Mouse (Mus musculus) heart, embryonic 10.5 days (tissue): Measurements from ENCODE around the gene Cldnd1. TPM values are rescaled to one million over a fixed set of nuclear protein-coding genes. Genes with fewer than 3 reads are reported as not detected.

Experiments
- DNase-seq: peaks from one replicate; pipeline ENCODE4 v3.0.0-alpha.2; 2017; ENCODE audit warnings: low spot score
- H3K27ac ChIP-seq: fragments of 300-500 bp; sonication (generic); 2 replicates; pipeline ENCODE4 v1.5.1; 2016; ENCODE audit warnings: mild to moderate bottlenecking
- H3K27me3 ChIP-seq: fragments of 300-500 bp; sonication (generic); 2 replicates; pipeline ENCODE4 v1.6.1; 2016; ENCODE audit warnings: mild to moderate bottlenecking; ENCODE audit not compliant: poor library complexity, insufficient read depth, severe bottlenecking
- H3K36me3 ChIP-seq: fragments of 300-500 bp; sonication (generic); 2 replicates; pipeline ENCODE4 v1.6.1; 2016; ENCODE audit warnings: mild to moderate bottlenecking, moderate library complexity
- H3K4me1 ChIP-seq: fragments of 300-500 bp; sonication (generic); 2 replicates; pipeline ENCODE4 v1.6.1; 2016; ENCODE audit warnings: mild to moderate bottlenecking
- H3K4me3 ChIP-seq: fragments of 300-500 bp; sonication (generic); 2 replicates; pipeline ENCODE4 v1.5.1; 2016; ENCODE audit warnings: mild to moderate bottlenecking, moderate library complexity
- H3K9me3 ChIP-seq: fragments of 300-500 bp; sonication (generic); 2 replicates; pipeline ENCODE4 v1.6.1; 2016; ENCODE audit warnings: mild to moderate bottlenecking, moderate library complexity
- WGBS: fragments of 180-500 bp; shearing (Covaris S2); methylation state at CpG from one replicate; pipeline ENCODE4 v1.1.7; 2016; 5-methylcytosine and 5-hydroxymethylcytosine counted together
- polyA plus RNA-seq: library from polyadenylated mRNA; unstranded; fragments of >200 nt; fragmentation: Nextera tagmentation; extraction: Ambion mirVana; gene quantifications from 2 replicates; pipeline ENCODE4 v1.2.1, GENCODE M21; 2016

Cldnd1 gene
- polyA plus RNA-seq, 1 experiment from 2014 or later: 106 TPM

- DNase-seq: no peak
- Histone ChIP-seq H3K4me1 (peaks cover 5% of the 10 kb centered on the region; the same call in 1 of the 2 replicates), H3K9me3 (no peaks in the 10 kb centered on the region), H3K27me3 (no peaks in the 10 kb centered on the region), H3K36me3 (no peaks in the 10 kb centered on the region), H3K4me3 (no peak overlapping the region), H3K27ac (no peak overlapping the region)
- 100% methylated on average over 1 of the region's 1 CpGs for WGBS
Observed at GRCm38 (mm10) chr16:58697261-58697660, 30.4 kb upstream of the Cldnd1 start.

GRCm38 (mm10) chr16:58700174-58700573 is 27.5 kb upstream of the Cldnd1 start:
- H3K27me3 ChIP-seq: no peaks in the 10 kb centered on the region
- no peak for DNase-seq
- 77% methylated on average over 6 of the region's 6 CpGs for WGBS

GRCm38 (mm10) chr16:58700816-58701424 is 26.8 kb upstream of the Cldnd1 start:
- Histone ChIP-seq H3K9me3 (no peaks in the 10 kb centered on the region), H3K27me3 (no peaks in the 10 kb centered on the region), H3K36me3 (no peaks in the 10 kb centered on the region), H3K27ac (no peak overlapping the region), H3K4me1 (peaks cover 20% of the 10 kb centered on the region), H3K4me3 (no peak overlapping the region)
- no peak for DNase-seq
- 75% methylated on average over 12 of the region's 12 CpGs for WGBS

More at GRCm38 (mm10) chr16:58700174-58700573, 27.5 kb upstream of the Cldnd1 start:
- H3K4me3 ChIP-seq: no peak overlapping the region
- H3K4me1 ChIP-seq: peaks cover 20% of the 10 kb centered on the region
- H3K27ac ChIP-seq: no peak overlapping the region
- H3K9me3 ChIP-seq: no peaks in the 10 kb centered on the region
- no peaks in the 10 kb centered on the region for H3K36me3 ChIP-seq

- H3K36me3 ChIP-seq: no peaks in the 10 kb centered on the region
- no peak for DNase-seq
Observed at GRCm38 (mm10) chr16:58701779-58702178, 25.9 kb upstream of the Cldnd1 start.

GRCm38 (mm10) chr16:58702329-58702932 is 25.3 kb upstream of the Cldnd1 start:
- peaks cover 20% of the 10 kb centered on the region for H3K4me1 ChIP-seq
- 82% methylated on average over 10 of the region's 10 CpGs for WGBS
- H3K9me3 ChIP-seq: no peaks in the 10 kb centered on the region
- H3K4me3 ChIP-seq: no peak overlapping the region
- H3K27ac ChIP-seq: no peak overlapping the region
- no peaks in the 10 kb centered on the region for H3K36me3 ChIP-seq
- no peak for DNase-seq
- no peaks in the 10 kb centered on the region for H3K27me3 ChIP-seq

More at GRCm38 (mm10) chr16:58701779-58702178, 25.9 kb upstream of the Cldnd1 start:
- Histone ChIP-seq H3K27ac (no peak overlapping the region), H3K27me3 (no peaks in the 10 kb centered on the region), H3K9me3 (no peaks in the 10 kb centered on the region), H3K4me3 (no peak overlapping the region), H3K4me1 (peaks cover 20% of the 10 kb centered on the region)
- 47% methylated on average over 6 of the region's 6 CpGs for WGBS

- no peaks in the 10 kb centered on the region for H3K9me3 ChIP-seq
- H3K27me3 ChIP-seq: no peaks in the 10 kb centered on the region
- 12% methylated on average over 10 of the region's 10 CpGs for WGBS
- peak overlapping the region; percentile 78 for H3K27ac ChIP-seq
- H3K36me3 ChIP-seq: no peaks in the 10 kb centered on the region
- H3K4me3 ChIP-seq: 0 out of 2 replicates have a peak overlapping the region, but pooled peaks have one; percentile 18
- DNase-seq: no peak
- H3K4me1 ChIP-seq: peaks cover 20% of the 10 kb centered on the region
Observed at GRCm38 (mm10) chr16:58703382-58704124, 24.2 kb upstream of the Cldnd1 start.

- H3K4me3 ChIP-seq: no peak overlapping the region
- no peak overlapping the region; the same call in 1 of the 2 replicates for H3K27ac ChIP-seq
- H3K9me3 ChIP-seq: no peaks in the 10 kb centered on the region
- no peak for DNase-seq
- H3K36me3 ChIP-seq: no peaks in the 10 kb centered on the region
- H3K4me1 ChIP-seq: peaks cover 20% of the 10 kb centered on the region
- no peaks in the 10 kb centered on the region for H3K27me3 ChIP-seq
Observed at GRCm38 (mm10) chr16:58704999-58705398, 22.7 kb upstream of the Cldnd1 start.

- 85% methylated on average over 4 of the region's 4 CpGs for WGBS
- Histone ChIP-seq H3K27ac (no peak overlapping the region), H3K36me3 (no peaks in the 10 kb centered on the region), H3K4me1 (peaks cover 15% of the 10 kb centered on the region; the same call in 1 of the 2 replicates), H3K9me3 (no peaks in the 10 kb centered on the region), H3K27me3 (no peaks in the 10 kb centered on the region), H3K4me3 (no peak overlapping the region)
- DNase-seq: no peak
Observed at GRCm38 (mm10) chr16:58707276-58707905, 20.3 kb upstream of the Cldnd1 start.

- Histone ChIP-seq H3K36me3 (no peaks in the 10 kb centered on the region), H3K4me1 (peaks cover 4% of the 10 kb centered on the region; the same call in 1 of the 2 replicates), H3K4me3 (no peak overlapping the region), H3K9me3 (no peaks in the 10 kb centered on the region), H3K27ac (no peak overlapping the region), H3K27me3 (no peaks in the 10 kb centered on the region)
- WGBS: 78% methylated on average over 3 of the region's 3 CpGs
- DNase-seq: no peak
Observed at GRCm38 (mm10) chr16:58708601-58709475, 18.9 kb upstream of the Cldnd1 start.

- Histone ChIP-seq H3K9me3 (no peaks in the 10 kb centered on the region), H3K27ac (no peak overlapping the region), H3K36me3 (no peaks in the 10 kb centered on the region), H3K27me3 (no peaks in the 10 kb centered on the region), H3K4me3 (no peak overlapping the region), H3K4me1 (no peaks in the 10 kb centered on the region)
- 80% methylated on average over 4 of the region's 4 CpGs for WGBS
- DNase-seq: no peak
Observed at GRCm38 (mm10) chr16:58709536-58709935, 18.2 kb upstream of the Cldnd1 start.

GRCm38 (mm10) chr16:58712221-58712620 is 15.5 kb upstream of the Cldnd1 start:
- Histone ChIP-seq H3K36me3 (no peaks in the 10 kb centered on the region), H3K27ac (no peak overlapping the region), H3K27me3 (no peaks in the 10 kb centered on the region), H3K4me3 (no peak overlapping the region), H3K9me3 (no peaks in the 10 kb centered on the region), H3K4me1 (no peaks in the 10 kb centered on the region)
- no peak for DNase-seq
- 81% methylated on average over 8 of the region's 8 CpGs for WGBS

GRCm38 (mm10) chr16:58713128-58713527 is 14.6 kb upstream of the Cldnd1 start:
- H3K27ac ChIP-seq: no peak overlapping the region
- no peaks in the 10 kb centered on the region for H3K27me3 ChIP-seq
- no peaks in the 10 kb centered on the region for H3K36me3 ChIP-seq
- no peaks in the 10 kb centered on the region for H3K9me3 ChIP-seq
- DNase-seq: no peak
- WGBS: 84% methylated on average over 1 of the region's 1 CpGs
- no peak overlapping the region for H3K4me3 ChIP-seq
- no peaks in the 10 kb centered on the region for H3K4me1 ChIP-seq
